Mouse (Mus musculus) olfactory bulb, adult 2 months (tissue): ENCODE results near the gene Dlg2. TPM values are rescaled to one million over a fixed set of nuclear protein-coding genes. Genes with fewer than 3 reads are reported as not detected.

ENCODE experiments used
- H3K27ac ChIP-seq: fragments of 200-500 bp; 2 replicates; pipeline ENCODE4 v1.5.1; 2012; ENCODE audit warnings: low read depth, low read length; ENCODE audit not compliant: insufficient read depth
- H3K4me1 ChIP-seq: fragments of 200-500 bp; 2 replicates; pipeline ENCODE4 v1.6.1; 2012; ENCODE audit warnings: low read length; ENCODE audit not compliant: control insufficient read depth, insufficient read depth
- H3K4me3 ChIP-seq: fragments of 200-500 bp; 2 replicates; pipeline ENCODE4 v1.5.1; 2012; ENCODE audit warnings: mild to moderate bottlenecking, low read depth, low read length, moderate library complexity; ENCODE audit not compliant: insufficient read depth
- CTCF ChIP-seq: fragments of 200-500 bp; IDR thresholded peaks from 2 replicates; pipeline ENCODE4 v1.5.1; 2012; ENCODE audit warnings: low read depth, mild to moderate bottlenecking, low read length, moderate library complexity; ENCODE audit not compliant: insufficient read depth
- POLR2A ChIP-seq: fragments of 200-500 bp; IDR thresholded peaks from 2 replicates; pipeline ENCODE4 v1.6.1; 2012; ENCODE audit warnings: mild to moderate bottlenecking, low read depth, low read length, moderate library complexity; ENCODE audit not compliant: insufficient read depth
- WGBS: fragments of 180-500 bp; shearing (Covaris S2); methylation state at CpG from one replicate; pipeline ENCODE4 v1.1.7; 2018; 5-methylcytosine and 5-hydroxymethylcytosine counted together
- polyA plus RNA-seq: library from polyadenylated mRNA; stranded (reverse); fragments of >200 nt; gene quantifications from 2 replicates; pipeline ENCODE4 v1.2.4, GENCODE M21; 2012; ENCODE audit warnings: low replicate concordance; ENCODE audit not compliant: missing spikeins, insufficient read depth, insufficient read length

The Dlg2 gene
- polyA plus RNA-seq, 1 experiment: not detected

GRCm38 (mm10) chr7:92220619-92221018, 1744.1 kb downstream of the Dlg2 start:
- H3K4me3 ChIP-seq: no peak overlapping the region
- TF ChIP-seq POLR2A: no peak
- TF ChIP-seq CTCF: no peak
- no peaks in the 10 kb centered on the region for H3K4me1 ChIP-seq
- H3K27ac ChIP-seq: no peak overlapping the region

- 44% methylated on average over 11 of the region's 11 CpGs for WGBS
- TF ChIP-seq CTCF: no peak
- no peak for TF ChIP-seq POLR2A
- H3K4me1 ChIP-seq: no peaks in the 10 kb centered on the region
Measured at GRCm38 (mm10) chr7:92234476-92235202, 1758.2 kb downstream of the Dlg2 start.

GRCm38 (mm10) chr7:92235541-92236031, 1759.1 kb downstream of the Dlg2 start:
- 38% methylated on average over 12 of the region's 12 CpGs for WGBS
- H3K4me1 ChIP-seq: no peaks in the 10 kb centered on the region
- TF ChIP-seq CTCF (no peak), POLR2A (no peak)
- no peak overlapping the region for H3K27ac ChIP-seq
- H3K4me3 ChIP-seq: peak overlapping the region; percentile 23; the same call in 1 of the 2 replicates

More at GRCm38 (mm10) chr7:92234476-92235202, 1758.2 kb downstream of the Dlg2 start:
- Histone ChIP-seq H3K27ac (no peak overlapping the region), H3K4me3 (peak overlapping the region; percentile 33; the same call in 1 of the 2 replicates)

GRCm38 (mm10) chr7:92240908-92241307, 1764.4 kb downstream of the Dlg2 start:
- Histone ChIP-seq H3K4me1 (no peaks in the 10 kb centered on the region), H3K4me3 (no peak overlapping the region), H3K27ac (no peak overlapping the region)
- no peak for TF ChIP-seq CTCF
- TF ChIP-seq POLR2A: no peak
- WGBS: 89% methylated on average over 2 of the region's 2 CpGs

GRCm38 (mm10) chr7:92247594-92247993, 1771.1 kb downstream of the Dlg2 start:
- 92% methylated on average over 3 of the region's 3 CpGs for WGBS
- TF ChIP-seq POLR2A (no peak), CTCF (no peak)
- no peak overlapping the region for H3K27ac ChIP-seq
- H3K4me3 ChIP-seq: no peak overlapping the region
- H3K4me1 ChIP-seq: no peaks in the 10 kb centered on the region

GRCm38 (mm10) chr7:92248619-92249018, 1772.1 kb downstream of the Dlg2 start:
- Histone ChIP-seq H3K4me1 (no peaks in the 10 kb centered on the region), H3K27ac (no peak overlapping the region), H3K4me3 (no peak overlapping the region)
- TF ChIP-seq POLR2A (no peak), CTCF (no peak)
- 82% methylated on average over 5 of the region's 5 CpGs for WGBS

- H3K4me3 ChIP-seq: no peak overlapping the region
- no peak overlapping the region for H3K27ac ChIP-seq
- WGBS: 84% methylated on average over 4 of the region's 4 CpGs
- TF ChIP-seq CTCF (no peak), POLR2A (no peak)
- H3K4me1 ChIP-seq: no peaks in the 10 kb centered on the region
Measured at GRCm38 (mm10) chr7:92258148-92258547, 1781.7 kb downstream of the Dlg2 start.

- Histone ChIP-seq H3K4me3 (no peak overlapping the region), H3K4me1 (no peaks in the 10 kb centered on the region), H3K27ac (no peak overlapping the region)
- 69% methylated on average over 3 of the region's 3 CpGs for WGBS
- TF ChIP-seq CTCF: no peak
- TF ChIP-seq POLR2A: no peak
Measured at GRCm38 (mm10) chr7:92258701-92259100, 1782.2 kb downstream of the Dlg2 start.

- no peak overlapping the region for H3K27ac ChIP-seq
- TF ChIP-seq POLR2A (no peak), CTCF (no peak)
- H3K4me1 ChIP-seq: no peaks in the 10 kb centered on the region
- H3K4me3 ChIP-seq: no peak overlapping the region
- 88% methylated on average over 3 of the region's 3 CpGs for WGBS
Measured at GRCm38 (mm10) chr7:92264325-92264724, 1787.9 kb downstream of the Dlg2 start.
